Mouse (Mus musculus): Measurements from ENCODE around the gene Klf1. TPM values are rescaled to one million over a fixed set of nuclear protein-coding genes. Genes with fewer than 3 reads are reported as not detected.

Klf1 gene
- polyA plus RNA-seq, 1 experiment, result 0.31 TPM

DNA sequence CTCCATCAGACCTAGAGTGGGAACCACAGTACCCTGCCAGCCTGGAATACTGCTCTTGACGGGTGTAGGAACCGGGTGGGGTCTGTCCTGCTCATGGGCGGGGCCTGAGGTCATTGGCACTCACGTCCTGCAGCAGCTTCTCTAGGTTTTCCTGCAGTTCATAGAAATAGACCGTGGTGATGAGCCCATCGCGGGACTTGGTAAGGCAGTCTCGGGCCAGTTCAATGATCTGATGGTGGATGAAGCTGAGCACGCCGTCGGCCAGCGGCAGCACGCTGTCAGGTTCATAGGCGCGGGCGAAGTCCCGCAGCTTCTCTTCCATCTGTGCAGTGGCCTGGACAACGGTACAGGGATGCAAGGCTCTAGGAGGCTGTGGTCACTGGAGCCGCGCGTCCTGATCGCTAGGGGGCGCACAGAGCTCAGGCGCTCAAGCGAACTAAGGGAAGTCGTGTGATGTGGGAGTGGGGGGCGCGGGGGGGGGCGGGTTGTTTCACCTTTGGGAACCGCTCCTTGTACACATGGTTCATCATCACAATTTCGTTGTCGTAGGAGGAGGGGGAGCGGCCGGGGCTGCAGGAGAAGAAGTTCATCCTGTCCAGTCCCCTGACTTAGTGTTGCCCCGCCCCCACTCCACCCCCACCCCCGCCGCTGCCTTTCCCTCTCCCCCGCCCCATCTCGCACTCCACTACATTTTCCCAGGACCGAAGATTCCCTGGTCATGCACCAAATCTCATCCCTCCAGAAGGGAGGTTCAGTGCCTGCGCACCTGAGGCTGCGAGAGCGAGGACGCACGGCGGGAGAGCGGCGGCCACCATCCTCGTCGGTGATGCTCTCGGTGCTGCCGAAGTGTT lies 27.0 kb downstream of the Klf1 start:
- Histone ChIP-seq H3K27me3 (ENCODE audit: control insufficient read depth, insufficient read depth, low read length) (no peaks in the 10 kb centered on the region), H3K27ac (ENCODE audit: insufficient read depth, low read length) (no peak overlapping the region), H3K4me3 (replicated peaks; ENCODE audit: insufficient read depth, low read depth, low read length) (no peak overlapping the region), H3K4me1 (ENCODE audit: control insufficient read depth, insufficient read depth, low read length) (peaks cover 13% of the 10 kb centered on the region)
- peak; percentile 79 to 85 for DNase-seq
- peak; percentile 81 for TF ChIP-seq CTCF (IDR thresholded peaks at IDR 0.05; ENCODE audit: borderline replicate concordance, insufficient read depth, low read depth, low read length)
- TF ChIP-seq POLR2A (IDR thresholded peaks at IDR 0.05; ENCODE audit: borderline replicate concordance, insufficient read depth, low read length), result 0 out of 2 replicates have a peak, but pooled peaks have one; percentile 13
- WGBS, result 7% methylated on average over 50 of the region's 52 CpGs

DNA sequence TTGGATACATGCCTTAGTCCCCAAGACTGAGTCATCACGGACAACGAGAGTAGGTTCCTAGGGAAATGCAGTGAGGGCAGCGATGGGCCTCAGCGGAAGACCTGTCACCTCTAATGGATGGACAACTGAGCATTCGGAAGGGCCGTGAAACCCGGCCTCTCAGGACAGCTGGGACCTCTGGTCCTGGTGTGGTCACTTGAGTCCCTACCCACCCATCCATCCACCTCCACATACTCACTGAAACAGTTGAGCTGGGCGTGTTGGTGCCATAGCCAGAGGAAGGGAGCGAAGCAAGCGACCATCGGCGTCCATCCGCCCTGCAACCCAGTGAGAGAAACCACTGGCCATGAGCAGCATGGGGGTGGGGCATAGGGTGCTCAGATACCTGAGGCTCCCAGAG lies 28.9 kb downstream of the Klf1 start:
- TF ChIP-seq CTCF (IDR thresholded peaks at IDR 0.05; ENCODE audit: borderline replicate concordance, insufficient read depth, low read depth, low read length), result no peak
- no peak for TF ChIP-seq POLR2A (IDR thresholded peaks at IDR 0.05; ENCODE audit: borderline replicate concordance, insufficient read depth, low read length)

DNA sequence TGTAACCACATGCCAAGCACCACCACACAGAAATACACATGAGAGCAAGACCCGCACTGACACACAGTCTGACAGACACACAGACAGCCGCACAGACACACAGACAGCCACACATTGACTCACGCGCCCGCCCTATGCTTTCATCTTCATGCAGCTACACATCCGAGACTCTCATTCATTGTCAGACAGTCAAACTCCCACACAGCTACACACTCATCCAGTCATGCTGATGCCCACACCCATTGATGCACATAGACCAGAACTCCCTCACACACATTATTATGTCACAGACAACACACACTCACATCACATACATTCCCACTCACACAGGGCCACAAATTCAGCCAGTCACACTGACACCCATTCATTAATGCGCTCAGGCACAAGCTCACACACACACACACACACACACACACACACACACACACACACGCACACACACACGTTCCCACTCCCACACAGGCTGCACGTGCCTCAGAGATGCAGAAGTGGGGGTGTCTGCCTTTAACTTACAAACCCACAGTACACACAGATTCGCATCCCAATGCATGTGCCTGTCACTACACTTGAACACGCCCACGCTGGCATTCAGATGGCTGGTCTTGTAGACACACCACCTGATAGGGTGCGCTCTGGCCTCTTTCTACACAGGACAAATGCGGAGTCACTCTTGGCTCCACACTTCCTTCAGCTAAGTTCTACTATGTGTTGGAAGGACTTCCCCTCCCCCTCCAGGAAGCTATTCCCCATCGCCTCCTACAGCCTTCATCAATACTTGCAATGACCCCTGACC lies 32.2 kb downstream of the Klf1 start:
- no peak for TF ChIP-seq POLR2A (IDR thresholded peaks at IDR 0.05; ENCODE audit: borderline replicate concordance, insufficient read depth, low read length)
- no peak for TF ChIP-seq CTCF (IDR thresholded peaks at IDR 0.05; ENCODE audit: borderline replicate concordance, insufficient read depth, low read depth, low read length)
- WGBS, result 80% methylated on average over 16 of the region's 16 CpGs
- Histone ChIP-seq H3K27me3 (ENCODE audit: control insufficient read depth, insufficient read depth, low read length) (no peaks in the 10 kb centered on the region), H3K4me3 (replicated peaks; ENCODE audit: insufficient read depth, low read depth, low read length) (peak overlapping the region; percentile 25), H3K4me1 (ENCODE audit: control insufficient read depth, insufficient read depth, low read length) (peaks cover 23% of the 10 kb centered on the region), H3K27ac (ENCODE audit: insufficient read depth, low read length) (no peak overlapping the region)
- DNase-seq, result no peak

More for the DNA sequence above, 28.9 kb downstream of the Klf1 start:
- WGBS, result 82% methylated on average over 13 of the region's 13 CpGs
- no peak for DNase-seq
- Histone ChIP-seq H3K27ac (ENCODE audit: insufficient read depth, low read length) (no peak overlapping the region), H3K4me1 (ENCODE audit: control insufficient read depth, insufficient read depth, low read length) (peaks cover 22% of the 10 kb centered on the region), H3K4me3 (replicated peaks; ENCODE audit: insufficient read depth, low read depth, low read length) (no peak overlapping the region), H3K27me3 (ENCODE audit: control insufficient read depth, insufficient read depth, low read length) (no peaks in the 10 kb centered on the region)

GRCm38 (mm10) chr8:84934860-84935259 lies 33.1 kb downstream of the Klf1 start:
- peak; percentile 82 to 85 for DNase-seq
- Histone ChIP-seq H3K27ac (ENCODE audit: insufficient read depth, low read length) (0 out of 2 replicates have a peak overlapping the region, but pooled peaks have one; percentile 24), H3K27me3 (ENCODE audit: control insufficient read depth, insufficient read depth, low read length) (no peaks in the 10 kb centered on the region), H3K4me1 (ENCODE audit: control insufficient read depth, insufficient read depth, low read length) (peaks cover 17% of the 10 kb centered on the region), H3K4me3 (replicated peaks; ENCODE audit: insufficient read depth, low read depth, low read length) (peak overlapping the region; percentile 95)
- no peak for TF ChIP-seq POLR2A (IDR thresholded peaks at IDR 0.05; ENCODE audit: borderline replicate concordance, insufficient read depth, low read length)
- 2% methylated on average over 15 of the region's 15 CpGs for WGBS

- Histone ChIP-seq H3K4me1 (ENCODE audit: control insufficient read depth, insufficient read depth, low read length) (peaks cover 17% of the 10 kb centered on the region), H3K27ac (ENCODE audit: insufficient read depth, low read length) (peak overlapping the region; percentile 56; the same call in 1 of the 2 replicates), H3K4me3 (replicated peaks; ENCODE audit: insufficient read depth, low read depth, low read length) (peak overlapping the region; percentile 95), H3K27me3 (ENCODE audit: control insufficient read depth, insufficient read depth, low read length) (no peaks in the 10 kb centered on the region)
- TF ChIP-seq POLR2A (IDR thresholded peaks at IDR 0.05; ENCODE audit: borderline replicate concordance, insufficient read depth, low read length), result no peak
- no peak for TF ChIP-seq CTCF (IDR thresholded peaks at IDR 0.05; ENCODE audit: borderline replicate concordance, insufficient read depth, low read depth, low read length)
- WGBS, result 18% methylated on average over 14 of the region's 14 CpGs
- peak; percentile 54 to 58 for DNase-seq
Observed at GRCm38 (mm10) chr8:84935489-84935888, 33.8 kb downstream of the Klf1 start.

DNA sequence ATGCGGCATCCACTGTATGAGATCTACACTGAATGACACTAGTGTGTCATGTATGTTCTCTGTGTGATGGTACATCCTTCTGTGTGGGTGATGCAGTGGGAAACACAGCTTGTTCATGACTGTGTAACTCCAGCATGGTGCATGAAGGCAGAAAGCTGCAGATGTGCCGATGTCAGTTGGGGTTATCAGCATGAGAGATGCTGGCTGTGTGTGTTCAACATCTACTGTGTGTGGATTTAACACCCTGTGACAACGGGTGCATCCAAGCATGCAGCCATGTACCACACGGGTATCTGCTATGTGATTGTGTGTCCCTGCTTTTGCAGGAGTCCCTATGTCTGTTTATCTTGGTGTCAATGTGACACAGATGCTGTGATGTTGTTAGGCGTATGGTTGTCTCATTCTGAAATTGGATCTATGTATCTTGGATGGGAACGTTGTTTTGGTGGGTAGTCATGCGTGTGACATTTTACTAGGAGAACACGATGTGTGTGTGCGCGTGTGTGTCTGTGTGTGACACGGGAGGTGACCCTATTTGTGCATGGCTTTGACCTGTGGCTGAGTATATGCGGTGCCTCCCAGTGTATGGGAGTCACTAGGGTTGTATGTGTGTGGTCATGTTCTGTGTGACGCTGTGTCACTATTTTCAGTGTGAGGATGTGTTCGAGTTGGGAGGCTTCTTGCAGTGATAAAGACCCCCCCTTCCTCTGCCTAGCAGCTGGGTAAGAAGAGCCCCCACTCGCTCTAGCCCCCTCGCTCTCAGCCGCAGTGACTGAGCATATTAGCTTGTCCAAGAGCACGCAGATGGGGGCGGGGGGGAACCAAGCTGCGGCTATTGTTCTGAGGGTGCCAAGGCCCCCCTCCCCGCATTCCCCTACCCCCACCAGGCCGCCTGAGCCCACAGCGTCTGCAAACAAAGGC lies 34.6 kb downstream of the Klf1 start:
- Histone ChIP-seq H3K4me1 (ENCODE audit: control insufficient read depth, insufficient read depth, low read length) (peaks cover 17% of the 10 kb centered on the region), H3K4me3 (replicated peaks; ENCODE audit: insufficient read depth, low read depth, low read length) (peak overlapping the region; percentile 95), H3K27me3 (ENCODE audit: control insufficient read depth, insufficient read depth, low read length) (no peaks in the 10 kb centered on the region), H3K27ac (ENCODE audit: insufficient read depth, low read length) (peak overlapping the region; percentile 93)
- WGBS, result 8% methylated on average over 23 of the region's 23 CpGs
- TF ChIP-seq POLR2A (IDR thresholded peaks at IDR 0.05; ENCODE audit: borderline replicate concordance, insufficient read depth, low read length) (no peak), CTCF (IDR thresholded peaks at IDR 0.05; ENCODE audit: borderline replicate concordance, insufficient read depth, low read depth, low read length) (no peak)
- DNase-seq, result peak; percentile 41 to 53

GRCm38 (mm10) chr8:84936962-84937546 lies 35.3 kb downstream of the Klf1 start, which contains the start of gene Mast1:
Gene Mast1 (minus strand): TSS chr8:84937359.
- peaks cover 17% of the 10 kb centered on the region for H3K4me1 ChIP-seq (ENCODE audit: control insufficient read depth, insufficient read depth, low read length)
- WGBS, result under 1% methylated on average over 49 of the region's 50 CpGs
- TF ChIP-seq POLR2A (IDR thresholded peaks at IDR 0.05; ENCODE audit: borderline replicate concordance, insufficient read depth, low read length) (peak; percentile 52), CTCF (IDR thresholded peaks at IDR 0.05; ENCODE audit: borderline replicate concordance, insufficient read depth, low read depth, low read length) (peak; percentile 64)
- peak within 1 kb of the TSS; percentile 95 for H3K4me3 ChIP-seq (replicated peaks; ENCODE audit: insufficient read depth, low read depth, low read length)
- peak within 1 kb of the TSS; percentile 93 for H3K27ac ChIP-seq (ENCODE audit: insufficient read depth, low read length)
- peak; percentile 87 for DNase-seq
- no peaks in the 10 kb centered on the region for H3K27me3 ChIP-seq (ENCODE audit: control insufficient read depth, insufficient read depth, low read length)

All from cerebellum, adult 2 months (tissue).